Mouse (Mus musculus) brain, embryonic 14.5 days (tissue): Measurements from ENCODE around the gene Vangl1.

Experiments
- CTCF ChIP-seq: fragments of 200-500 bp; IDR thresholded peaks from 2 replicates; pipeline ENCODE4 v1.5.1; 2012; ENCODE audit warnings: inconsistent platforms, mild to moderate bottlenecking, moderate library complexity, borderline replicate concordance; ENCODE audit not compliant: insufficient read depth, insufficient read length; ENCODE audit errors: extremely low read depth
- POLR2A ChIP-seq: fragments of 200-500 bp; IDR thresholded peaks from 2 replicates; pipeline ENCODE4 v1.6.1; 2012; ENCODE audit warnings: mild to moderate bottlenecking, inconsistent platforms, borderline replicate concordance; ENCODE audit not compliant: poor library complexity, insufficient read depth, insufficient read length, severe bottlenecking; ENCODE audit errors: extremely low read depth

DNA sequence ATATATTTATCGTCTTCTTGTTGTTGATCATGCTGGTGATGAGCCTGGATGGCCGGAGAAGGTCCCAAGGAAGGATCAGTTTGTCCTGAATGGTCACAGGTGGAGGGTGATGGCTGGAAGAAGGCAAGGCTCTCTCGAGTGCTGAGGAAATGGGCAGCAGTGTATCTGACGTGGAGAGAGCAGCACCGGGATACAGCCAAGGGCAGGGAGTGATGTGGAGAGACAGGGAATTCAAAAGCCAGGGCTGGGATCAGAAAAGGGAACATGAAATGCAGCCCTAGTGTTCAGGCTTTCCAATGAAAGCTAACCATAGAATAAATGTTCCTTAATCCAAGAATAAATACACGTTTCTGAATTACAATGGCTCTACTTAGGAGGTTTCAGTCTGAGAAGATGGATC, 4.4 kb upstream of the Vangl1 start:
- TF ChIP-seq POLR2A = no peak
- TF ChIP-seq CTCF = no peak
